Mouse (Mus musculus) limb, embryonic 10.5 days (tissue): Measurements from ENCODE around the gene Chrm3. TPM values are rescaled to one million over a fixed set of nuclear protein-coding genes. Genes with fewer than 3 reads are reported as not detected.
A peak's percentile ranks its signal among the peaks of the same experiment; 100 is the strongest.

Source experiments
- microRNA-seq: library from miRNA; unstranded; fragments of <30 nt; microRNA quantifications from one replicate; pipeline ENCODE4, GENCODE M21; 2017
- polyA plus RNA-seq: library from polyadenylated mRNA; unstranded; fragments of >200 nt; fragmentation: Nextera tagmentation; extraction: Ambion mirVana; gene quantifications from 2 replicates; pipeline ENCODE4 v1.2.1, GENCODE M21; 2016

The Chrm3 gene
- polyA plus RNA-seq, 1 experiment from 2014 or later, result not detected

Small RNA genes lying within 50 kb of the gene (microRNA-seq; reads per million reads assigned to microRNA genes)
- 4.4 reads per million, percentile 7 among the genes with 10 or more reads in this experiment for gene Gm24187
